ENCODE assay signal across 1 mouse cellular context in the genomic region with DNA sequence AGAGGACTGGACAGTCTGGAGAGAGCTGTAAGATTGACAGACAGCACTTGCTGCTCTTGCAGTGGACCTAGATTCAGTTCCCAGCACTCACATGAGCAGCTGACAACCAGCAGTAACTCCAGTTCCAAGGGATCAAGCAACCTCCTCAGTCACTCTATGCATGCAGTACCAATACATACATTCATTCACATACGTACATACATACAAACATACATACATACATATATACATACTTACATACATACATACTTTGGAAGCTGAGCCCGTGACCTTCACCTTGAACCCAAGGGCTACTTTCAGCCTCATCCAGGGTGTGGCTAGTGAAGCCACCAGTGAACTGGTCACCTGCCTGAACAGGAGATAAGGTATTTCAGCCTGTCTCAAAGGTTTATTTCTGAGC.
TF ChIP-seq lines count a peak whose summit lies in the region.

No protein-coding gene starts in this region.

TF ChIP-seq in ES-E14, 5 proteins besides CTCF, POLR2A, EP300 and RAD21 (continued from another document):
- TF ChIP-seq CHD2 (IDR thresholded peaks at IDR 0.05; ENCODE audit: low read depth, low read length) = no peak
- TF ChIP-seq HCFC1 (IDR thresholded peaks at IDR 0.05; ENCODE audit: borderline replicate concordance, insufficient read depth, low read length) = no peak
- no peak for TF ChIP-seq ZNF384 (IDR thresholded peaks at IDR 0.05; ENCODE audit: low read depth, low read length)
